Mouse (Mus musculus) embryonic facial prominence, embryonic 11.5 days (tissue): ENCODE data around the gene Gopc. TPM values are rescaled to one million over a fixed set of nuclear protein-coding genes. Genes with fewer than 3 reads are reported as not detected.

Source experiments
- ATAC-seq: fragments of 200-750 bp; cut with Nextera tagmentation; replicated peaks from 2 replicates; pipeline ENCODE4 v1.8.0; 2017; ENCODE audit warnings: low read depth; ENCODE audit not compliant: insufficient number of reproducible peaks, low FRiP score, low TSS enrichment
- DNase-seq: peaks from one replicate; pipeline ENCODE4 v3.0.0-alpha.2; 2015; ENCODE audit warnings: low spot score
- H3K27ac ChIP-seq: fragments of 300-500 bp; sonication (generic); replicated peaks from 2 replicates; pipeline ENCODE4 v1.5.1; 2014; ENCODE audit warnings: mild to moderate bottlenecking, low read depth, low read length, control low read depth
- H3K27me3 ChIP-seq: fragments of 300-500 bp; sonication (generic); 2 replicates; pipeline ENCODE4 v1.6.1; 2014; ENCODE audit warnings: mild to moderate bottlenecking, low read length, moderate library complexity, mixed read lengths; ENCODE audit not compliant: control insufficient read depth, insufficient read depth
- H3K36me3 ChIP-seq: fragments of 300-500 bp; sonication (generic); replicated peaks from 2 replicates; pipeline ENCODE4 v1.6.1; 2014; ENCODE audit warnings: low read depth, mild to moderate bottlenecking, low read length, moderate library complexity, mixed read lengths; ENCODE audit not compliant: control insufficient read depth, insufficient read depth
- H3K4me1 ChIP-seq: fragments of 300-500 bp; sonication (generic); 2 replicates; pipeline ENCODE4 v1.6.1; 2014; ENCODE audit warnings: low read length, mixed read lengths; ENCODE audit not compliant: control insufficient read depth, insufficient read depth
- H3K4me2 ChIP-seq: fragments of 300-500 bp; sonication (generic); 2 replicates; pipeline ENCODE4 v1.6.1; 2014; ENCODE audit warnings: low read depth, mild to moderate bottlenecking, control low read depth, low read length, moderate library complexity
- H3K4me3 ChIP-seq: fragments of 300-500 bp; sonication (generic); 2 replicates; pipeline ENCODE4 v1.5.1; 2014; ENCODE audit warnings: low read depth, low read length, control low read depth
- H3K9ac ChIP-seq: fragments of 300-500 bp; sonication (generic); replicated peaks from 2 replicates; pipeline ENCODE4 v1.6.1; 2014; ENCODE audit warnings: mild to moderate bottlenecking, control low read depth, low read length
- H3K9me3 ChIP-seq: fragments of 300-500 bp; sonication (generic); replicated peaks from 2 replicates; pipeline ENCODE4 v1.6.1; 2016; ENCODE audit warnings: mild to moderate bottlenecking, low read length, inconsistent platforms, mixed read lengths; ENCODE audit not compliant: control insufficient read depth
- WGBS: fragments of 180-500 bp; shearing (Covaris S2); extraction: QIAGEN DNeasy Blood & Tissue Kit; methylation state at CpG from one replicate; pipeline ENCODE4 v1.1.7; 2014; 5-methylcytosine and 5-hydroxymethylcytosine counted together
- polyA plus RNA-seq: library from polyadenylated mRNA; unstranded; fragments of >200 nt; fragmentation: Nextera tagmentation; extraction: Ambion mirVana; gene quantifications from 2 replicates; pipeline ENCODE4 v1.2.1, GENCODE M21; 2014

Gene Gopc
- polyA plus RNA-seq, 1 experiment from 2014 or later = 17.3 TPM

DNA sequence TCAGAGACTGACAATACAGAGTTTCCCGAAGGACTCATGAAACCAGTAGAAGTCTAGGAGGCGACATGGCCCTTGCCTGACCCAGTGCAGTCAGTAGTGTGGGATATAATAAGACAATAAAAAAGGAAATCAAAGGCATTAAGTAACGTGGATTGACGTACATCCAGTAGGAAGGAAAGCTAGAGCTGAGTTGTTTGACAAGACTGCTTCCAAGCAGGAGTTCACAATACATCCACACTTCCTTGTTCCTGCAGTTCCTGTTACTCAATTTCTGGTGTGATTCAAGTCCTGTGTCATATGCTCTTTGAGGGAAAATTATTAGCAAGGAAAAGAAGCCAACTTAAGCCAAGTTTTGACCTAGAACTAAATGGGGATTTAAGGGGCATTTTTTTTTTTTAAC, 37.5 kb upstream of the Gopc start:
- 89% methylated on average over 4 of the region's 4 CpGs for WGBS
- no peak overlapping the region for H3K4me3 ChIP-seq
- H3K9me3 ChIP-seq = no peaks in the 10 kb centered on the region
- no peak overlapping the region for H3K4me2 ChIP-seq
- ATAC-seq = no peak
- DNase-seq = no peak
- H3K9ac ChIP-seq = no peak overlapping the region
- H3K27ac ChIP-seq = no peak overlapping the region
- no peaks in the 10 kb centered on the region for H3K4me1 ChIP-seq
- H3K27me3 ChIP-seq = no peaks in the 10 kb centered on the region
- no peaks in the 10 kb centered on the region; the same call in 1 of the 2 replicates for H3K36me3 ChIP-seq

DNA sequence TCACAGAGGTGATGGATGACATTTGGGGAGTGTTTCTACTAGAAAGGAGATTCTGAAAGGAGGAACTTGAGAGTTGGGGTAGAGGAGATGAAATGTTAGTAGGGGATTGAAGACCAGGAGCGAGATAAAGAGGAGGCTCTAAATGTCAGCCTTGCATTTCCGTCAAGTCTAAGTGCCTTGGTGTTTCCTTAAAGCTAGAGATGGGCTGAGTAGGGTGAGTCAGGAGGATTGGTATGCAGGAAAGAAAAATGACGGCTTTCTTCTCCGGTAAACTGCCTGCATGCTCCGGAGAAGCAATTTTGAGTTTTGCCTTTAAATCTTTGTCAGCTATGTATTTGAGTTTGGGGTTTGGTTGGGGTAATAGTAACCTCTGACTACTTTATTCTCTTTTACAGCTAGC, 37.0 kb upstream of the Gopc start:
- no peak for ATAC-seq
- no peaks in the 10 kb centered on the region for H3K27me3 ChIP-seq
- peak overlapping the region; percentile 93 for H3K9ac ChIP-seq
- WGBS = 67% methylated on average over 5 of the region's 5 CpGs
- H3K9me3 ChIP-seq = no peaks in the 10 kb centered on the region
- H3K36me3 ChIP-seq = no peaks in the 10 kb centered on the region; the same call in 1 of the 2 replicates
- H3K27ac ChIP-seq = no peak overlapping the region
- peak overlapping the region; percentile 64 for H3K4me2 ChIP-seq
- H3K4me3 ChIP-seq = peak overlapping the region; percentile 95
- H3K4me1 ChIP-seq = no peaks in the 10 kb centered on the region
- no peak for DNase-seq

GRCm38 (mm10) chr10:52417998-52418860, 36.3 kb upstream of the Gopc start:
- peak overlapping the region; percentile 95 for H3K4me3 ChIP-seq
- H3K4me2 ChIP-seq = peak overlapping the region; percentile 64
- DNase-seq (peak; percentile 8), ATAC-seq (peak; percentile 67)
- no peaks in the 10 kb centered on the region for H3K27me3 ChIP-seq
- H3K36me3 ChIP-seq = no peaks in the 10 kb centered on the region; the same call in 1 of the 2 replicates
- H3K9me3 ChIP-seq = no peaks in the 10 kb centered on the region
- H3K9ac ChIP-seq = peak overlapping the region; percentile 93
- no peaks in the 10 kb centered on the region for H3K4me1 ChIP-seq
- WGBS = 2% methylated on average over 39 of the region's 39 CpGs
- peak overlapping the region; percentile 74; the same call in 1 of the 2 replicates for H3K27ac ChIP-seq

- Histone ChIP-seq H3K9ac (peak within 1 kb of the TSS; percentile 93), H3K36me3 (no peaks in the 10 kb centered on the region; the same call in 1 of the 2 replicates), H3K4me3 (peak within 1 kb of the TSS; percentile 95), H3K27ac (peak within 1 kb of the TSS; percentile 74; the same call in 1 of the 2 replicates), H3K4me1 (no peaks in the 10 kb centered on the region), H3K27me3 (no peaks in the 10 kb centered on the region), H3K4me2 (peak within 1 kb of the TSS; percentile 64), H3K9me3 (no peaks in the 10 kb centered on the region)
- peak; percentile 97 for DNase-seq
- peak; percentile 99 for ATAC-seq
- 0% methylated on average over 60 of the region's 79 CpGs for WGBS
Measured at GRCm38 (mm10) chr10:52417299-52417997, 35.5 kb upstream of the Gopc start, which contains the start of gene Nus1. TSS of gene Nus1 (plus strand) at chr10:52417547.

GRCm38 (mm10) chr10:52416458-52416857, 34.5 kb upstream of the Gopc start:
- H3K4me1 ChIP-seq = no peaks in the 10 kb centered on the region
- no peaks in the 10 kb centered on the region for H3K9me3 ChIP-seq
- H3K36me3 ChIP-seq = no peaks in the 10 kb centered on the region; the same call in 1 of the 2 replicates
- H3K9ac ChIP-seq = no peak overlapping the region
- ATAC-seq (no peak), DNase-seq (no peak)
- H3K4me2 ChIP-seq = peak overlapping the region; percentile 25; the same call in 1 of the 2 replicates
- 58% methylated on average over 2 of the region's 2 CpGs for WGBS
- peak overlapping the region; percentile 22; the same call in 1 of the 2 replicates for H3K4me3 ChIP-seq
- no peaks in the 10 kb centered on the region for H3K27me3 ChIP-seq
- no peak overlapping the region for H3K27ac ChIP-seq

DNA sequence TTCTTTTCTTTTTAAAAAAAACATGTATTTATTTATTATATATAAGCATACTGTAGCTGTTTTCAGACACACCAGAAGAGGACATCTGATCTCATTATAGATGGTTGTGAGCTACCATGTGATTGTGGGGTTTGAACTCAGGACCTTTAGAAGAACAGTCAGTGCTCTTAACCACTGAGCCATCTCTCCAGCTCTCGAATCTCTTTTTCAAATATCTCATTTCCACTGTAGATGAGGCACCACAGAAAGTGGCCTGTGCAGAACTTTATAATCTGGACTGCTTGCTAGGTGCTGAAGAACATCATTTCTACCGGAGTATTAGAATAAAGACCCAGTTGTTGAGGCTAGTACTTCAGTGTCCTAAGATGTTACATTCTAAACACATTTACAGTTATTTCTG, 33.1 kb upstream of the Gopc start:
- H3K4me2 ChIP-seq = no peak overlapping the region
- no peak for ATAC-seq
- no peaks in the 10 kb centered on the region for H3K9me3 ChIP-seq
- no peak overlapping the region for H3K4me3 ChIP-seq
- H3K27me3 ChIP-seq = no peaks in the 10 kb centered on the region
- H3K27ac ChIP-seq = no peak overlapping the region
- 85% methylated on average over 2 of the region's 2 CpGs for WGBS
- H3K4me1 ChIP-seq = no peaks in the 10 kb centered on the region
- no peak overlapping the region for H3K9ac ChIP-seq
- H3K36me3 ChIP-seq = no peaks in the 10 kb centered on the region; the same call in 1 of the 2 replicates
- DNase-seq = no peak

GRCm38 (mm10) chr10:52407526-52407925, 25.6 kb upstream of the Gopc start:
- H3K9ac ChIP-seq = no peak overlapping the region
- ATAC-seq (no peak), DNase-seq (no peak)
- 79% methylated on average over 2 of the region's 2 CpGs for WGBS
- H3K4me3 ChIP-seq = no peak overlapping the region
- no peaks in the 10 kb centered on the region for H3K9me3 ChIP-seq
- no peaks in the 10 kb centered on the region for H3K27me3 ChIP-seq
- no peak overlapping the region for H3K27ac ChIP-seq
- H3K36me3 ChIP-seq = no peaks in the 10 kb centered on the region
- H3K4me2 ChIP-seq = no peak overlapping the region
- no peaks in the 10 kb centered on the region for H3K4me1 ChIP-seq

DNA sequence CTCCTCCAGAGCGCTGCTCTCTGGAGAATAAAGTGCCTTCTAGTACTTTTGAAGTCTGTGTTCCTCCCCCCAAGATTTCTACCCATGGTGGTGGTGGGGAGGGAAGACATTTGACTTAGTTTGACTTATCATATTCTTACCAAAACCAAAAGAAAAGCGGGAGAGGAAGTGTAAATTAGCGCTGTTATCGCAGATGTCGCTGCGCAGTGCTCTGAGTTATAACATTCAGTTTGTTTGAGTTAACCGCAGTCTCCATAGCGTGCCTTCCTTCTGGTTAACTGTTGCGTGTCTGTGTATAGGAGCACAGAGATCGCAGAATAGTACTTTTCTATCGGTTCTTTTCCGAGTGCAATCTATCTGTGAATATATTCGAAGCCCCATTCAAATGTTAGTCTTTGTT, 23.2 kb upstream of the Gopc start:
- H3K4me3 ChIP-seq = no peak overlapping the region
- no peak overlapping the region for H3K9ac ChIP-seq
- ATAC-seq (no peak), DNase-seq (no peak)
- H3K4me1 ChIP-seq = no peaks in the 10 kb centered on the region
- no peak overlapping the region for H3K4me2 ChIP-seq
- no peak overlapping the region for H3K27ac ChIP-seq
- 90% methylated on average over 13 of the region's 13 CpGs for WGBS
- H3K36me3 ChIP-seq = no peaks in the 10 kb centered on the region
- H3K27me3 ChIP-seq = no peaks in the 10 kb centered on the region
- no peaks in the 10 kb centered on the region for H3K9me3 ChIP-seq
